Mouse (Mus musculus): ENCODE data around the gene Rbms2. TPM values are rescaled to one million over a fixed set of nuclear protein-coding genes. Genes with fewer than 3 reads are reported as not detected.
A peak's percentile ranks its signal among the peaks of the same experiment; 100 is the strongest.

Rbms2 gene
- polyA plus RNA-seq, 1 experiment from 2014 or later = 7.0 TPM

DNA sequence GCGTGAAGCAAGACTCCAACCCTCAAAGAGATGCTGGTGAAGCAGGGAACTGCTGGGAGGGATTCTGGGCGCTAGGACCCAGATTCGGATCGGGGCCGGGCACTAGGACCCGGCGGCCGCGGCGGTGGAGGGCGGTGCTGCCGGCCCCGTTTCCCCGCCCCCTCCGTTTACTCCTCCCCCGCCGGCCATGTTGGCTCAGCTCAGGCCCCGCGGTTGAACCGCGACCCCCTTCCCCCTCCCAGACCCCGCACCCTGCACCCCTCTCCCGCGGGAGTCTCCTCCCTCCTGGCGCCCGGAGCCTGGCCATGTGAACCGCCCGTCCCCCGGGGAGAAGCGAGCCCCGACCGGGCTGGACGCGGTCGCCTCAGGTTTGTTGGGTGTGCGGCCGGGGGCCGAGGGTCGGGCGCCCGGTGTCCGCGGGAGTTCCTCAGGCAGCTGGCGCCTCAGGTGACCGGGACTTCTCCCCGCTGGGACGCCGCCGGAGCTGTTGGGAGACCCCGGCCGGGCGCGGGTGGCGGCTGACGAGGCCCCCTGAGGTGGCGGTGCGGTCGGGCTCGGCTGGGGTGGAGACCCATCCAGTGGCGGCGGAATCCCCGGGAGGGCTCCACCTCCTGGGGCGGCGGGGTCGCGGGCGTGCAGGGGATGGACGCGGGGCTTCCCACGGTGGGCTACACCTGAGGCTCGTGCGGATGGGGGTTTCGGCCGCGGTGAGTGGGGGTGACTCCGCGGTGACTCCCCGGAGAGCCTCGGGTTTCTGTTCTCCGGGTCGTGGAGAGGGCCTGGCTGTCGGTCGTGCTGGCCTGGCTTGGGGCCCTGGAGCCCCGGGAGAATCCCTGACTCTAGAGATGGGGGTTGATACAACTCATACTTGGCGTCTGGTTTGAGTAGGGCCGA lies 83.2 kb downstream of the Rbms2 start:
- peaks cover 58% of the 10 kb centered on the region for H3K4me1 ChIP-seq (replicated peaks)
- under 1% methylated on average over 84 of the region's 86 CpGs for WGBS (ENCODE audit: insufficient replicate concordance)

DNA sequence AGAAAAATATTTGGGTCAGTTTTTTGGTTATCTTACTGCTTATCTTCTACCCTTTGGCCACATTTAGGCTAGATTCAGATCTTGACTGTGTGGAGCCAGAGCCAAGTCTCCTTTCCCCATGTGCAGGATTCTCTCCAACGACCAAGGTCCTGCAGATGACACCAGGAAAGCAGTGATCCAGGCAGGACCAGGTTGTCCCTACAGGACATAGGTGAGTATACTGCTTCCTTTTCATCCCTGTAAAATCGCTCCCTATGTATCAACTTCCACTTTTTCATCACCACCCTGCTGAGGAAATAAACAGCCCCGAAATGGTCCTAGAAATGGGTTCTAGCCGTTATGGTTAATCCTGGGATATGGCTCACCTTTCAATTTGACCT lies 83.8 kb downstream of the Rbms2 start:
- Histone ChIP-seq H3K27me3 (no peaks in the 10 kb centered on the region), H3K4me1 (replicated peaks) (peaks cover 60% of the 10 kb centered on the region), H3K27ac (peak overlapping the region; percentile 98), H3K9me3 (replicated peaks) (no peaks in the 10 kb centered on the region), H3K4me3 (replicated peaks) (peak overlapping the region; percentile 100), H3K9ac (peak overlapping the region; percentile 95; the same call in 1 of the 2 replicates), H3K36me3 (peaks cover 10% of the 10 kb centered on the region), H3K4me2 (peak overlapping the region; percentile 96)
- ATAC-seq (ENCODE audit: low read depth) = no peak
- DNase-seq = no peak
- 15% methylated on average over 4 of the region's 4 CpGs for WGBS (ENCODE audit: insufficient replicate concordance)

More for the DNA sequence above, 83.2 kb downstream of the Rbms2 start:
- peak overlapping the region; percentile 96 for H3K4me2 ChIP-seq
- H3K27ac ChIP-seq = peak overlapping the region; percentile 98
- no peaks in the 10 kb centered on the region for H3K9me3 ChIP-seq (replicated peaks)
- H3K4me3 ChIP-seq (replicated peaks) = peak overlapping the region; percentile 100
- ATAC-seq (ENCODE audit: low read depth) = peak; percentile 46
- DNase-seq = peak; percentile 69
- H3K9ac ChIP-seq = peak overlapping the region; percentile 95
- peaks cover 10% of the 10 kb centered on the region for H3K36me3 ChIP-seq
- no peaks in the 10 kb centered on the region for H3K27me3 ChIP-seq

DNA sequence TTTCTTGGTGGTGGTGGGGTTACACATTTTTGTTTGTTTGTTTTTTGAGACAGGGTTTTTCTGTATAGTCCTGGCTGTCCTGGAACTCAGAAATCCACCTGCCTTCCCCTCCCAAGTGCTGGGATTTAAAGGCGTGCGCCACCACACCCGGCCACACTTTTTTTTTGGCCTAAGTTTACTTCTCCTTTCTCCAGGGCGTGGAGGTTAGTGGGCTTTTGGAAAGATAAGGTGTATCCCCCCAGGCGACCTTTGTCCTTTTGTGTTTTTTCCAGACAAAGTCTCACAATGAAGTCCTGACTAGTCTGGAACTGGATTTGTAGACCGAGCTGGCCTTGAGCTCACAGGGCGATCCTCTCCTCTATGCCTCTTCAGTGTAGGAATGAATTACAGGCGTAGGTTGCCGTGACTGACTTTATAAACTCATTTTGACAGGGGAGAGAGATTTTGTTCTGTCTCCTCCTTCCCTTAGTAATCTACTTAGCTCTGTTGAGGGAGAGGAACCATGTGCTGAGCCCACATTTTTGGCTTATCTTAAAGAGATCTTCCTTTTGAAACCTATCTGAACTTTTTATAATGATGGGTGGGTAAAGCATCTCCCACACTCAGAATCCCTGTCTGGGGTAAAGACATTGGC lies 85.0 kb downstream of the Rbms2 start:
- no peak for DNase-seq
- H3K9ac ChIP-seq = peak overlapping the region; percentile 71
- peaks cover 71% of the 10 kb centered on the region for H3K4me1 ChIP-seq (replicated peaks)
- H3K9me3 ChIP-seq (replicated peaks) = no peaks in the 10 kb centered on the region
- peaks cover 13% of the 10 kb centered on the region for H3K36me3 ChIP-seq
- H3K27ac ChIP-seq = peak overlapping the region; percentile 98
- no peaks in the 10 kb centered on the region for H3K27me3 ChIP-seq
- H3K4me3 ChIP-seq (replicated peaks) = peak overlapping the region; percentile 96
- no peak for ATAC-seq (ENCODE audit: low read depth)
- H3K4me2 ChIP-seq = peak overlapping the region; percentile 95
- WGBS (ENCODE audit: insufficient replicate concordance) = 18% methylated on average over 9 of the region's 9 CpGs

DNA sequence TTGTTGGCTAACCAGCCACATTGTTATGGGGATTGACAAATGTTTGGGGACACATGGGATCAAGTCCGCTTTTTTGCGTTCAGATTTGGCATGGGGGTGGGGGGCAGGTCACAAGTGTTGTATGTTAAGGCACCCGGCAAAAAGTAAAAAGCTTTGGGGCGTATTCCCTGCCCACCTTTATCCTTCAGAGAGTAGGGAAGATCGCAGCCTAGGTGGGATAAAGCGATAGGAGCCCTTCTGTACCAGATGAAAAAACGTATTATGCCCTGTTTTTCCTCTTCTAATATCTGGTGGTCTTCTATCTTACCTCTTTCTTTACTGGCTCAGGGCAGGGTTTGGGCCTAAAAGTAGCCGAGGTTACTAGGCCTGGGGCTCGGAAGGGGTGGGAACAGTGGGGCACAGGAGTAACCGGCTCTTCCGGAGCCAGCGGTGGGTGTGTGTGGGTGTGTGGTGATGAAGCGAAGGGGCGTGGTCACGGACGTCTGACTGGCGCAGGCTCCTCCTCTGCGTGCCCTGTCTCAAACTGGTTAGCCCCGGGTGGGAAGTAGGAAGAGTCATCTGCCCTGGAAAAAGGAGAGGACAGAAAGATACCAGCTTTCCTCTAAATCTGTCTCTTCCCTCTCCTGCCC lies 85.6 kb downstream of the Rbms2 start:
- H3K27ac ChIP-seq = peak overlapping the region; percentile 98
- no peaks in the 10 kb centered on the region for H3K27me3 ChIP-seq
- peak overlapping the region; percentile 97 for H3K9ac ChIP-seq
- H3K4me2 ChIP-seq = peak overlapping the region; percentile 95
- peaks cover 20% of the 10 kb centered on the region for H3K36me3 ChIP-seq
- H3K4me1 ChIP-seq (replicated peaks) = peaks cover 77% of the 10 kb centered on the region
- peak overlapping the region; percentile 96 for H3K4me3 ChIP-seq (replicated peaks)
- no peaks in the 10 kb centered on the region for H3K9me3 ChIP-seq (replicated peaks)
- peak; percentile 91 for DNase-seq
- WGBS (ENCODE audit: insufficient replicate concordance) = 9% methylated on average over 19 of the region's 19 CpGs
- peak; percentile 73 for ATAC-seq (ENCODE audit: low read depth)

DNA sequence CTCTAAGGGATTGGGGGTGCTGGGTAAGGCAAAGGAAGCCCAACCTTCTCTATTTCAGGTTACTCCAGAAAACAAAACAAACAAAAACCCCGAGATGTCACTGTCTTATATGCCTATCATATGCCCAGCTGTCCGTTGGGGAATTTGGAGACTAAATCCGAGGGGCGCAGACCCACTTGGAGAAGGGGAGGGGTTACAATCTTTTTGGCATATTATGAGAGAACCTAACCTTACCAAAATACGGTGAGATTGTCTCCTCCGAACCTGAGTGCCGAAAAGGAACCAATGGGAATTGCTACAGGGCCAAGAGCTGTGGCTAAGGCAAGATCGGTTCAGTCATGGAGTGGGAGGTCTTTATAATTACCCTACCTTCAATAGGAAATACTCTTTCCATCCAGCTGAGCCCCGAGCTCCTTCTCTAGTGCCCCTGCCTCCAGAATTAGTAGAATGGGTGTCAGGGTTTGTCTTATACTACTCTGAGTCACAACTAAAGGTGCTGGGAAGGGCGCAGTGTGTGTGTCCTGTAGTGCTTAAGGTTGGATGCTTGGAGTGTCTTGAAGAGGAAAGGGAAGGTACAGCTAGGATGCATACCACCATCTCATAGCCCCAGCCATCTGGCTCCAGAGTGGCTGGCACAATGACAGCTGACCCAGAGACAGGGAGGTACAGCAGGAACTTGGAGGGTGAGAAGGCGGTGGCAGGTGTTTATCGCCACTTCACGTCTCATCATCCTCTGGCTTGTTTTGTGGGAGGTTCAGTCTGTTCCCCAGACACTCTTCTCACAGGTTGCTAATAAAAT lies 86.4 kb downstream of the Rbms2 start:
- WGBS (ENCODE audit: insufficient replicate concordance) = 18% methylated on average over 13 of the region's 13 CpGs
- Histone ChIP-seq H3K4me1 (replicated peaks) (peaks cover 81% of the 10 kb centered on the region), H3K27me3 (no peaks in the 10 kb centered on the region), H3K9me3 (replicated peaks) (no peaks in the 10 kb centered on the region), H3K9ac (peak overlapping the region; percentile 97), H3K27ac (peak overlapping the region; percentile 98), H3K36me3 (peaks cover 24% of the 10 kb centered on the region), H3K4me2 (peak overlapping the region; percentile 95), H3K4me3 (replicated peaks) (peak overlapping the region; percentile 96)
- peak; percentile 5 for ATAC-seq (ENCODE audit: low read depth)
- DNase-seq = peak; percentile 66

DNA sequence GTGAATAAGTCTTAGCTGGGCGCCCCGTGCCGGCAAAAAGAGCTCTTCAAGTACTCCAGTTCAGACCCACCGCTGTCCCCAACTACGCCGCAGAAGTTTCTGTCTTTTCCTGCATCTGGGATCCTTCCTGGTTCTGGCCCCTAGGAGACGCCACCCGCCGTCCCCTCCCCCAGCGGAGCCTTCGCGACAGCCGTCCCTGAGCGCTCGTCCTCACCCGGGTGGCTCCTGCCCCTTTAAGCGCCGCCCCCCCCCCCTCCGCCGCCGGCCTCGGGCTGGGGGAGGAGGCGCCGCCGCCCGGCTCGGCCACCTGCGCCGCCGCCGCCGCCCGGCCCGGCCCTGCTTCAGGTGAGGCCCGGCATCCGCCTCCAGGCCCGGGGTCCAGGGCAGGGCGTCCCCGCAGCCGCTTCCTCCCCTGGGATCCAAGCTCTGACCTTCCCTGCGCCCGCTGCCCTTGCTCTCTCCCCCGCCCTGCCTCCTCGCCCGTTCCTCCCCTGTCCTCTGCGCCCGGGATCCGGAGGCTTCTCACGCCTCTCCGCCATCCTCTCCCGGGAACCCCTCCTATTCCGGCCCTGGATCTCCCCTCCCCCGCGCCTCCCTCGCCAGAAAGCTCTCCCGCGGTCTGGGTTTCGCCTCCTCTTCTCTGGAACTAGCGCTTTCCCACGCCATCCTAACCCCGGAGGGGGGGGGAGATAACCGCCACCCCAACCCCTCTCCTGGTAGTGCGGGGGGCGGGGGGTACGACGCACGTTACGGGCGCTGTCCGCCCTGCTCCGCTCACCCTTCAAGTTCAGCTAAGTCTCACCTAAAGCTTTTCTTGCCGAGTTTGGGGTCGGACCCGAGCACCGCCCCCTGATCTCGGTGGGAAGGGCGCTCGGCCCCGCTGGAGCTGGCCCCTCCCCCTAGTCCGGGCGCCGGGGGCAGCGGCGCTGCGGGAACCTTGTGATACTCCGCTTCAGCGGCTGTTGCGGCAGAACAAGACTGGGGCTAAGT lies 87.3 kb downstream of the Rbms2 start:
- peaks cover 30% of the 10 kb centered on the region for H3K36me3 ChIP-seq
- WGBS (ENCODE audit: insufficient replicate concordance) = under 1% methylated on average over 79 of the region's 88 CpGs
- peak overlapping the region; percentile 95 for H3K4me2 ChIP-seq
- H3K9ac ChIP-seq = peak overlapping the region; percentile 97
- H3K27me3 ChIP-seq = no peaks in the 10 kb centered on the region
- H3K4me3 ChIP-seq (replicated peaks) = peak overlapping the region; percentile 96
- DNase-seq (peak; percentile 75), ATAC-seq (ENCODE audit: low read depth) (peak; percentile 27)
- H3K9me3 ChIP-seq (replicated peaks) = no peaks in the 10 kb centered on the region
- peak overlapping the region; percentile 98 for H3K27ac ChIP-seq
- peaks cover 80% of the 10 kb centered on the region for H3K4me1 ChIP-seq (replicated peaks)

DNA sequence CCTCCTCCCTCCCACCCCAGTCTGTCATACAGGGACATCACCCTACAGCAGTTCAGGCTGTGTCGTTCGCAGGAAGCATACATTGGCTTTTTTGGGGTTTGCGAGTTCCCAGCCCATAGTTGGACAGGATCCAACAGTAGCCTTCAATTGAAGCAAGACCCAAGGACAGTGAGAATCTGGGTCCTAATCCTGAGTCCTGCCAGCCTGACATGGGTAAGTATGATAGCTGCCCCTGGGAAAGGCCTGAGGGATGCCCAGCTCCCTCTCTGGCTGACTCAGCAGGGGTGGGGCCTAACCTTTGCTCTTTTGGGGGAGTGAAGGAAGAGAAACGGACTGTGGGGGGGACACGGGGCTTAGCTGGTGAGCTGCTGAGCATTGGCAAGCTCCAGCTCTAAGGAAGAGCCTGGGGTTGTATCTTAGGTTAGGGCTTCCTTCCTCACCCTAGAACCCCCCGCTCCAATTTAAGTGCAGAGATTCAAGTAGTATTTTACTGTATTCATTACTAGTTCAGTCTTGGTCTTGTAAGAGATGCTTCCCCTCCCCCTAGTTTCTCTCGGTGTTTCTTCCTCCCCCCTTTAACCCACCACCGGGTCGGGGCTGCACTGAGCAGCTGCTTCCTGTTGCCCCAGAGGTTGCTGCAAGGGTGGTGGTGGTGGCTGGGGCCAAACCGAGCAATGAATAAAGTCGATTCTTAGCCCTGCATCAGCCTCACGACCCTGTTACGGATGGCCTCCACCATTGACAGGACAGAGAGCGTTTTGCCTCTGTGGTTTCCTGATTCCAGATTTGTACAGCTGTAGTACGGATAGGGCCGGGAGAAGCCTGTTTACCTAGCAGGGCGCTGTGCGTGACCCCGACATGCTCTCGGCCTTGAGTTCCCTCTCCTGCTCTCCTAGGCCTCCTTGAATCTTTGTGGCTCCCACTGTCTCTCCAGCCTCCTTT lies 88.3 kb downstream of the Rbms2 start, which contains the start of gene Baz2a:
Gene Baz2a, plus strand, starts transcription at position 14 of the 942 bp plus-strand sequence.
- Histone ChIP-seq H3K4me3 (replicated peaks) (peak within 1 kb of the TSS; percentile 96), H3K9ac (peak within 1 kb of the TSS; percentile 97), H3K36me3 (peaks cover 40% of the 10 kb centered on the region), H3K9me3 (replicated peaks) (no peaks in the 10 kb centered on the region), H3K4me1 (replicated peaks) (peaks cover 79% of the 10 kb centered on the region), H3K27ac (peak within 1 kb of the TSS; percentile 98), H3K27me3 (no peaks in the 10 kb centered on the region), H3K4me2 (peak within 1 kb of the TSS; percentile 95)
- ATAC-seq (ENCODE audit: low read depth) = peak; percentile 67
- DNase-seq = peak; percentile 79
- WGBS (ENCODE audit: insufficient replicate concordance) = 1% methylated on average over 20 of the region's 20 CpGs

DNA sequence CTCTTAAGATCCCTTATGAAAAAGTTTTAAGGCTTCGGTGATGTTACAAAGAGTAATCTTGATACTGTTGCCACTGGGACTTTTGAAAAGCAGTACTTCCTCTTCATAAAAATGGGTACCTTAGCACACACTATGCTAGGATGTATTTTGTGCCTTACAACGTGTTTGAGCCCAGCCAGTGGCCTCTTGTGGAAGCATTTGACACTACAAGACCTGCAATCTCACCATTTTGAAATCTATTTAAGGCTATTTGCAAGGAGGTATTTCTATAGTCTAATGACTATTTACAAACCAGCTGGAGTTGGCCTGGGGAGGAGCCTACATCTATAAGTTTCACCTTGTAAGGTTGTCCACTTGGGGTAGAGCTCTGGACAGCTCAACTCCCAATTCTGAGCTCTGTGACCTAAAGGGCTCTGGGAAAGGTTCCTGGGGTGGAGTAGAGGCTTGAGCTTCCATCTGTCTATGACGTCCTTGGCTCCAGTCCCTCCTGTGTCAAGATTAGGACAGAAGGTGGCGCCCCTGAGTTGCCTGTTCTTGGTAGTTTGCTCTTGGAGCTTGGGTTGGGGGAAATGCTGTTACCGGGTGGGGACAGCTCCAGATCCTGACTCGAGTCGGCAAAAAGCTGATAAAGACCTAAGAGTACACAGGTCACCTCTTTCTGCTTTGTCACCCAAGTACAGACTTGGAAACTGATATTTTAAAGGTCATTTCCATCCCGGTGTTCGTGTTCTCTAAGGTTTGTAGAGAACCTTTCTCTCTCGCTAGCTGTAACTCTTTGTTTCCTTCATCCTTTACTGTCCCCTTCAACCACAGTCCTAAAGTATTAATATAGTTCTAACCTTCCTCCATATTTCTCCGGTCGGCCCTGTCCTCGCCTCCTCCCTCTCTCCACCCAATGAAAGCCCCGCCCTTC lies 89.2 kb downstream of the Rbms2 start:
- DNase-seq (peak; percentile 88), ATAC-seq (ENCODE audit: low read depth) (peak; percentile 85)
- Histone ChIP-seq H3K4me3 (replicated peaks) (peak overlapping the region; percentile 96), H3K9ac (peak overlapping the region; percentile 97), H3K4me1 (replicated peaks) (peaks cover 79% of the 10 kb centered on the region), H3K27ac (peak overlapping the region; percentile 98), H3K27me3 (no peaks in the 10 kb centered on the region), H3K4me2 (peak overlapping the region; percentile 95), H3K9me3 (replicated peaks) (no peaks in the 10 kb centered on the region), H3K36me3 (peaks cover 49% of the 10 kb centered on the region)
- WGBS (ENCODE audit: insufficient replicate concordance) = 4% methylated on average over 14 of the region's 14 CpGs
